Mouse (Mus musculus) R1 (cell line): ENCODE results near the gene Nkx2-5.
A peak's percentile ranks its signal among the peaks of the same experiment; 100 is the strongest.

ENCODE experiments used
- DNase-seq: peaks from one replicate; pipeline ENCODE4 v3.0.0-alpha.2; 2018; ENCODE audit warnings: low read depth, low spot score

The Nkx2-5 gene

GRCm38 (mm10) chr17:26850358-26851135 is 5.7 kb upstream of the Nkx2-5 start:
- DNase-seq = peak; percentile 56

- DNase-seq = peak; percentile 46
These were observed 5.0 kb upstream of the Nkx2-5 start for GRCm38 (mm10) chr17:26849746-26850357.

- no peak for DNase-seq
These were observed 4.4 kb upstream of the Nkx2-5 start for GRCm38 (mm10) chr17:26849106-26849745.

- no peak for DNase-seq
These were observed 3.4 kb upstream of the Nkx2-5 start for GRCm38 (mm10) chr17:26848236-26848635.

- DNase-seq = no peak
These were observed 3.0 kb upstream of the Nkx2-5 start for GRCm38 (mm10) chr17:26847801-26848200.

- DNase-seq = no peak
These were observed 1.6 kb upstream of the Nkx2-5 start for GRCm38 (mm10) chr17:26846411-26846810.

GRCm38 (mm10) chr17:26845149-26846050 is 591 bp upstream of the Nkx2-5 start:
- no peak for DNase-seq

- DNase-seq = peak; percentile 38
These were observed 398 bp downstream of the Nkx2-5 start for GRCm38 (mm10) chr17:26844371-26844851.

- DNase-seq = no peak
These were observed 1.0 kb downstream of the Nkx2-5 start for GRCm38 (mm10) chr17:26843696-26844236.

GRCm38 (mm10) chr17:26843229-26843567 is 1.6 kb downstream of the Nkx2-5 start:
- no peak for DNase-seq

- DNase-seq = no peak
These were observed 2.2 kb downstream of the Nkx2-5 start for GRCm38 (mm10) chr17:26842431-26843228.

- no peak for DNase-seq
These were observed 2.8 kb downstream of the Nkx2-5 start for GRCm38 (mm10) chr17:26841981-26842380.

- DNase-seq = peak; percentile 44
These were observed 3.7 kb downstream of the Nkx2-5 start for GRCm38 (mm10) chr17:26840922-26841731.

GRCm38 (mm10) chr17:26840439-26840780 is 4.4 kb downstream of the Nkx2-5 start:
- DNase-seq = no peak

GRCm38 (mm10) chr17:26839718-26840438 is 4.9 kb downstream of the Nkx2-5 start:
- DNase-seq = no peak

- DNase-seq = peak; percentile 62
These were observed 5.7 kb downstream of the Nkx2-5 start for GRCm38 (mm10) chr17:26838911-26839717.

- peak; percentile 30 for DNase-seq
These were observed 6.5 kb downstream of the Nkx2-5 start for GRCm38 (mm10) chr17:26838191-26838910.
